Mouse (Mus musculus) layer of hippocampus, adult 8-10 months (tissue): ENCODE results near the gene Atg16l2. TPM values are rescaled to one million over a fixed set of nuclear protein-coding genes. Genes with fewer than 3 reads are reported as not detected.

Experiments
- DNase-seq, 2 experiments: peaks; one replicate each; pipeline ENCODE4 v3.0.0; 2022; ENCODE audit warnings: low spot score in 2 of 2
- total RNA-seq, 4 experiments: library from RNA; stranded (reverse); gene quantifications; 2 replicates each; pipeline ENCODE4 v1.2.4; 2022

Atg16l2 gene
- total RNA-seq, 4 experiments from 2014 or later = 45.2 to 54.5 (median 48.5) TPM

DNA sequence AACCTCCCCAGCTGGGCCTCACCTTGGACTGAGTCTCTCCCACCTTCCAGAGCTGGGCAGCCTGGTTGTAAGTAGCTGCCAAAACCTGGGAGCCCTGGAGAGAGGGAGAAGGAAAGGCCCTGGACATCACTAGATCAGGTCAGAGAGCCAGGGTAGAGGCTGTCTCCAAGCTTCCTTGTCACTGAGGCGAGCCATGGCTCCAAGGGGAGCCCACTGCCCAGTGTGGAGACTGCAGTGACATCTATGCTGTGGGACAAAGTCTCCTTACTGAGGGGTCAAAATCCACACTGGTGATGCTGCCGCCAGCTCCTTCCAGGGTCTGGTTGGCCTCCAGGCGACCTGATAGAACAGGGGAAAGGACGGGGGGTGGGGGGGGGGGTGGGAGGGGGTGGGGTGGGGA lies 10.0 kb downstream of the Atg16l2 start:
- DNase-seq = no peak

DNA sequence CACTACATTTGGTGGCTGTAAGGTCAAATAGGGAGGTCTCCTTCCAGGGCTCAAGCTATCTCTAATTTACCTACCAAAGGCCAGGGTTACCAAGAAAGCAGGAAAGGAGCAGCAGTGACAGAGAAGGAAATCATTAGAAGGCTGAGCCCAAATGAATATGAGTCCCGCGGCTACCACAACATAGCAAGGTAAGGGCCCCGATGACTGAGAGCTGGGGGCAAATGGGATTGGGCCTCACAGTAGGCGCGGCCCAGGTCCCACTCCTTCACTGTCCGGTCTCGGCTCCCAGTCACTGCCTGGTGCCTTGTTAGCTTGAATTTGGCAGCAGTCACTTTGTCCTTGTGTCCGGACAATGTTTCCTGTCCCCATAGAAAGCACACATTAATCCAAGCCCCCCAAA lies 10.4 kb downstream of the Atg16l2 start:
- no peak for DNase-seq

DNA sequence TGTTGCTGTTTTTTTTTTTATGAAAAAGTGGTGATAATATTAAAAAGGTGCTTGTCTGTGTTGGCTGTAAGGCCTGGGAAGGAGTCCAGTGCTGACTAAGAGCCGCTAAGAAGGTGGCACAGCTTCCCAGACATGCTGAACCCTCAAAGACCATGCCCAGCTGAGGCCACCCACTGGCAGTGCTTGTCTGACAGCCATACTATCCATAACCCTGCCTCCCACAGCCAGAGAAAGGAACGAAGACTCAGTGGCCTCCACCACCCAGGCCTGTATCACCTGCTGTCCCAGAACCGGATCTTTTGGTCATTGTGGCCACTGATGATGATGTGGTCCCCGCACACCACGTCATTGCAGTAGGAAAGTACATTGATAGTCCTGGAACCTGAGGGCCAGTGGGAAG lies 10.8 kb downstream of the Atg16l2 start:
- no peak for DNase-seq

DNA sequence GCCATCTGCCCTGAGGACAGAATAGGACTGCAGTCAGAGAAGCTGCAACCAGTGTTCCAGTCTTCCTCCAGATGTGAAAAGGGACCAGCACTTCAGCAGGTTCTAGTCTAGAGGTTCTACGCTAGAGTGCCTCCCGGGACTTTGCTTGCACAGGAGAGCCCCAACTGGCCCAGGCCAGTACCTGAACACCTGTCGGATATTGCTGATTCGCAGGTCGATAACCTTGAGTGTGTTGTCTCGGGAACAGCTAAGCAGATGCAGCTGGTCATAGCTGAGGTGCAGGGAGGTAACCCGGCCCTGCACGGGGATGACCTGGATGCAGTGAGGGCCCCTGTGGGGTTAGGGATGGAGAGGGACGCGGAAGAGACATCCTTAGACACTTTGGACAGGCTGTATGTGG lies 11.7 kb downstream of the Atg16l2 start:
- DNase-seq = no peak

DNA sequence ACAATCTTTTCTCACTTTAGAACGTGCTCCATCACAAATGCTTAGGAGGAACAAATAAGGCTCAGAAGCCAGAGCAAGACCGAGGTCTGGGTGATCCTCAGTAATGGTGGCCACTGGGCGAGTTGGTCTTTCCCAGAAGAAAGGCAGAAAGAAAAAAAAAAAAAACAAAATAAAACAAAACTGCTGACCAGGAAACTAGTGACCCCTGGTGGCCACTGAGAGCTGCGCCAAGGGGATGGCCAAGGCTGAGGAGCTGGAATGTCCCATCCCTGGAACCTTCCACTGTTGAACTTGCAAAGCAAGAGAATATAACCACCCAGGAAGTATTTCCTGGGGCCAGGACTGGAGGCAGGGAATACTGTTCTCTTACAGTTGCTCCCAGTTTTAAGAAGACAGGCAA lies 13.6 kb downstream of the Atg16l2 start:
- peak in 1 of 2 experiments; percentile 27 for DNase-seq

DNA sequence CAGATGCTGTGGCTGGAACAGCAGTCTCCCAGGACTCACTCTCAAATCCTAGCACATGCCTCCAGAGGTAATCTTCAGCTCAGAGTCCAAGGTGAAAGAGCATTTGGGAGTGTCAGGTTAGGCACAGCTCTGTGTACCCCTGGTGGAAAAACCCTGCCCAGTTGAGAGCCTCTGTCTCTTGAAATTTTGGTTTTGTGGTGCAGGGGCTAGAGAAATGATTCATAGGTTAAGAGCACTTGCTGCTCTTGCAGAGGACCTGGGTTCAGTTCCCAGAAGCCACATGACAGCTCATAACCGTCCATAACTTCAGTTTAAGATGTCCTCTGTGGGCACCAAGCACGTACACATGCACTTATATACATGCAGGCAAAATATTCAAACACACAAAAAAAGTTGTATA lies 14.2 kb downstream of the Atg16l2 start:
- DNase-seq = no peak

DNA sequence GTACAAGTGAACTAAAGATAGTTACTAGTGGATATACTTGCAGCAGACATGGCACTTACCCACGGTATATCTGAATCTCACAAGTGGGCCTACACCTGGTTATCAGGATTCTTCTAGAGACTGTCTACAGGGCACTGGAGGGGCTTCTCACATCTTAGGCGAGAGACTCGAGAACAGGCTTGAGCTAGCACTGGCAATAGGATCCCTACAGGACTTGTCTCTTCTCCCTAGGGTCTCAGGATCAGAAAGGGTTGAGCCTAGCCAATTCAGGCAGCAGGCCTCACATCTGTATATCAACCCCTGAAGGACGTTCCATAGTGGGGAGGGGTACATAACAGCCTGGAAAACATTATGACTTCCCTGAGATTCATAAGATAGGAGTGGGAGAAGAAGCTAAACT lies 15.2 kb downstream of the Atg16l2 start:
- no peak for DNase-seq

DNA sequence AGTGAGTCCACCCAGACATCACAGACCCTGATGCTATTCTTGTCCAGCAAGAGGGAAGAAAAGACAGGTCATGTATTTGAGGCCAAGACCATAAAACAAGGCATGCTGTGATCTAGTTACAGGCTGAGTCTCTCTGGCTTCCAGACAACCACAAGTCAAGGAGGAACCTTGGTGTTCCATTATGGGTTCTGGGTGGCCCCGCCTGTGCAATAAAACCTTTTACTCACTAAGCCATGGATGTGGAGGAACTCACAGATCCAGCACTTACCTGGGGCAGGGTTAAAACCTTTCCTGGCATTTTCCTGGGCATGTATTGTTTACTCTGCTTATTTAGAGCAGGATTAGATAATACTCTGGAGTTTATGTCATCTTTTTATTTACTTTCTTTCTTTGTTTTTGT lies 17.5 kb downstream of the Atg16l2 start:
- no peak for DNase-seq

DNA sequence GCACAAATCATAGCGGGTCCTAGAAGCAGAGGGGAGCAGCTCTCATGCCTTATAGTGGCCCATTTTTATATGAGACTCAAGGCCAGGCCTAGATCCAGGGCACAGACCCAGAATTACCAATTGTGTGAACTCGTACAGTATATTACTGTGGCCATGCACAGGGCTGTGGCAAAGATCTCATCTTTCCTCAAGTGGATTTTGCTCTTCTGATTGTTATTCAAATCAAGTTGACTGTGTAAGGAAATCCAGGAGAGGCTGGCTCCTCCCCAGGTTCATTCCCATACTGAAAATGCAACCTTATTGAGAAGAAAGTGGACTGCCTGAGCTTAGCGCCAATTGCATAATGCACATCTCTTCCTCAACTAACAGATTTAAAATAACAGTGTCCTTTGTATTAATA lies 19.3 kb downstream of the Atg16l2 start:
- DNase-seq = no peak

DNA sequence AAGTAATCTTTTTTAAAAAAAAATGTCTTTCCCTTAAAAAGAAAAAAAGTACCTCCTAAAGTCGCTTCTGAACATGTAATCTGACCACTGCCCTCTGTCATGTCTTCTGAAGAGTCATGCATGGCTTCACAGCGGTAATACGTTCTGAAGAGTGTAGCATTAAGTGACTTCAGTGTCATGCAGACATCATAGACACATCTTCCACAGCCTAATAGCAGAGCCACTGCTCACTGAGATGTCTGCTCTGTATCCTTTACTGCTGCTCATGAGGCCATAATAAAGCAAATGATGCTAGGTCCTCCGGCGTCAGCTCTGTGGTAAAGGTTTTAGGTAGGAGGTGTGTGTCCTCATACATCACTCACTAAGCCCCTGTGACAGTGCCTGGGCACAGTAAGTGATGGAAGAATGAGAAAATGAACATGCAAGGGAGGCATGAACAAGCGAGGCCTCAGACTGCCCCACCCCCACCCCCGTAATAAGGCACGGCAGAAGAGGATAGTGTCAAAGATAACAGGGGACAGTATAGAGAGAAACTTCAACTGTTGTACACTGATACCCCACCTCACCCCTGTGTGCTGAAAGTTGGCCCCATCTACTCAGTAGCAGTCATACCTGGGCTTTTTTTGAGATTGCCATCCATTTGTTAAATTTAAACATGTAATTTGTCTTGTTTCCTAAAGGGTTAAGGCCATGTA lies 29.4 kb downstream of the Atg16l2 start:
- no peak for DNase-seq

DNA sequence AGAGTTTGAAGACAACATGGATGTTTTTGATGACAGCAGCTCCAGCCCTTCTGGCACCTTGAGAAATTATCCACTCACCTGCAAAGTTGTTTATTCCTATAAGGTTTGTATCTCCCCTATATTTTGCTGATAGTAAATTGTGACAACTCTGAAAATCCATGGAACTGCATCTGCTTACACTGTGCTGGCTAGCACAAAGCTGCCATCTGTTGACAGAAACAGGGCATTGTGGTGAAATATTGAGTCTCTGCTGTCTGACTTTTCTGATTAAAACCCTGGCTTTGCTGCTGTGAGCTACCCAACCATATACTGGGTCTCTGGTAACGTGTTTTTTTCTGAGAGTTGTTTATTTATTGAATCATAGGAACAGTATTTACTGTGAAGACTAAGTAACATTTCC lies 30.4 kb downstream of the Atg16l2 start:
- DNase-seq = no peak

DNA sequence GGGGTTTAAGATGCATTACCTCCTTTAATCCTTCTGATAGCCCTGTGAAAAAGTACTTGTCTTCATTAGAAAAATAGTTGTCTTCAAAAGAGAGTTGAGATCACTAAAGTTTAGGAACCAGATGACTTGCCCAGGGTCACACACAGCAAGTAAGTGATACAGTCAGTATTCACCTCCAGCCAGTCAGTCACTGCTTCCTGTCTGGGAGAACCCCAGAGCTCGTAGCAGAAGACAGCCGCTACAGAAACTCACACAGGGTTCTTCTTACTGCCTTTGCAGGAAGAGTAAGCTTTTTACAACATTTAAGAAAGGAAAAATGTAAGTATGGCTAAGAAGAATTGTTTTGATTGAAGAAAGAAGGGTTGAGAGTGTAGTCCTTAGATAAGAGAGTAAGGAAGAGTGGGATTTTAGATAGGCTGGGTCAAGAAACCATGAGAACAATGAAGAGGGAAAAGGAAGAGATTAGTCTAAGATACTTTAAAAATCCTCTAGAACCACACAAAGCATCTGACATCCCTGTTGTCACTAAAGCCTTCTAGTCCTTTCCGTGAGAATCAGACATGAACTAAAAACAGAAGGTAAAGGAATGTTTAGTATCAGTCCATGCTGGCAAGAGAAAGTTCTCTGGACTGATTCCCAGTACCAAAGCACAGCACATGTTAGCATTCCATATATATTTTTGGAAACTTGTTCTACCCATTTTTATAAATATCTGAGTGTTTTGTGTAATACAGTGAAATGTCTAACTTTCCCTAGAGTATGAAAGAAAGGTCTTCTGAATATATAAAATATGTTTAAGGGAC lies 34.4 kb downstream of the Atg16l2 start:
- DNase-seq = no peak

DNA sequence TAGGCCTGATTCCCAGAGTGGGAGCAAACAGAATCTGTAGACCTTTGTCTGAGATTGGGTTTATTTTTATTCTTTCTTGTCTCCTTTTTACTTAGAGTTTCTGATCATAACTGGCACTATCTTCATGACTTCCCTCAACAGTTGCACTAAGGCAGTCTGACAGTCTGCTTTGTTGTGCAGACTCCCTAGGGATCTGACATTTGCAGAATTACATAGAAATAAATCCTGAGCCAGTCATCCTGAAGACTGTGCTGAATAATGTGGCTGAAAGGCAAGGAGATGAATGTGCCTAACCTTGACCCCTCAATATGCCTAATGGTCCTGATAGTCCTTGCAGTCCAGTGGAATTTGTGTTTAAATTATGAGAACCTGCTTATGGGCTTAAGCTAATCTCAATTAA lies 38.5 kb downstream of the Atg16l2 start:
- DNase-seq = no peak

DNA sequence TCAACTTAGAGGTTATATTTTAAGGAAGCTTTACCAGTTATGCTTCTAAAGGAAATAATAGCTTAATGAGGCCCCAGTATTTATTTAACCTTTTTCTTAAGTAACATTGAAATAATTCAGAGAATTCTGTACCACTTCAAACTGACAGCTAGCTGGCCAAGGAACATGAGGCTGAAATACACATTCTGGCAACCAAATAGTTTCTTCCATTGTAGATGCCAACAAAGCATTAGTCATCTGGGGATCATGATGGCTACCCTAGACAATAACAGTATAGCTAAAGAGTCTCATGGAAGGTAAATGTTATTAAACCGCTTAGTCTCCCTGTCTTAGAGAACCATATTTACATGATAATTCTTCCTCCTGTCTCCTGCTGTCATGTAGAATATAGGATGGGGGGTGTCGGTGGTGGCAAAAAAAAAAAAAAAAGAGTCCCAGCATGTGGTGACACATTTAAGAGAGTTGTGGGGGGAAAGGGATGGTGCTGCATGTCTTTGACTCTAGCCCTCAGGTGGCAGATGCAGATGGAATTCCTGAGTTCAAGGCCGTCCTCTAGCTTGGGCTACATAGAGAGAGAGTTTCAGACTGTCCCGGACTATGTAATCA lies 40.0 kb downstream of the Atg16l2 start:
- DNase-seq = no peak

DNA sequence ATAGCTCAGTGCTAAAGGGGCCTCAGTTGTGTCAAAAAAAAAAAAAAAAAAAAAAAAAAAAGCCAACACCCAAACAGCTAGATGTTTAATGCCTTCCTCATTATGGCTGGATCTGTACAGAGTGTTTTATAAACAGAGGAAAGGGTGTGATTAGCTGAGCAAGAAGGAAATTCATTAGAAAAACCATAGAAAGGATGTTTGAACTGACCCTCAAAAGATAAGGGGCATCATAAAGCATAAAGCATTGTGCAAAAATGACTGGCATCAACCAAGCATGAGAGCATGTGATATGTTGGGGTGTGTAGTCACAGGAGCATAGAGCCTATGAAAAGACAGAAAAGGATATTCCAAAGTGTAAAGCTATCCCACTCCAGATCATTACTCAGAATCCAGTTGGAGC lies 43.6 kb downstream of the Atg16l2 start:
- DNase-seq = no peak

DNA sequence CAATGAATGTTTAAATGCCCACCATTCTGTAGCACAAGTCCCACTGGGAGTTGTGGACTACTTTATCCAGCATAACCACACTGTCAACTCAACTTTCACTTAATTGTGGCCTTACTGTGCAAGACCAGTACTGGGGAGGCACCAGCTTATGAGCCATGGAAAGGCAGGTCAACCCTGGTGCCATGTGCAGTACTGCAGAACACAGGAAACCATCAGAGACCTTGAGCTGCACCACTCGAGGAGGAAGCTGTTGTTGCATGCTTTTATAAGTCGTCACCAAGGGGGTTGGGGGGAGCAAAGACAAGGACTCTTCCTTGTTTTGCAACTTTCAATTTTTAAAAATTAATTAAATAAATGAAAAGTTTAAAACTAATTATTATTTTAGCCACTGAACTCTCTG lies 49.0 kb downstream of the Atg16l2 start:
- DNase-seq = no peak

DNA sequence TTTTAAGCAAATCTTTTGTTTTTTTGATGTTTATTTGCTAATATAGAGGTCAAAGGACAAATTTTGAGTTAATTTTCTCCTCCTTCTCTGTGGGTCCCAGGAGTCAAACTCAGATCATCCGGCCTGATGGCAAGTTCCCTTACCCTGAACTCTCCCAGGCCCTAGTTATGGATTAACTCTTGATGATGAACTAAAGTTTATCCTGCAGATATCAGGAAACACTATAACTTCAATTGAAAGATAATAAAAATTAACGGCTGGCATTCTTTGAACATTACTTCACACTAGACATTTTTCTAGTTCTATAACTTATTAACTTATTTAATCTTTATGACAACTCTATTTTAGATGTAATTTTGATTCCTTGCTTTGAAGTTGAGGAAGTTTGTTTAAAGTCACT lies 52.9 kb downstream of the Atg16l2 start:
- DNase-seq = no peak

DNA sequence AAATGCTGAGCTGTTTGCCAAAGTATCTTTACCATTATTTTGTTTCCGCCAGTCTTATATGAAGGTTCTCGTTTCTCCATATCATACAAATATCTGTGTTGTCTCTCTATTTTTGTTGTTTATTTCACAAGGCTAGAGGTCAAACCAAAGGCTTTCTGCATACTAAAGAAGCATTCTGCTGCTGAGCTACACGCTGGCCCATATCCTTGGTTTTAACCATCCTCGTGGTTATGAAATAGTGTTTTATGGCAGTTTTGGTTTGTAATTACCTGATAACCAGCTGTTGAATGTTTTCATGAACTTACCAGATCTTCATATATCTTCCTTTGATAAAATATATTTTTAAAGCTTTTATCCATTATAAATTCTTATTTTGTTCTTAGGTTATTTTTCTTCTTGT lies 53.3 kb downstream of the Atg16l2 start:
- no peak for DNase-seq

DNA sequence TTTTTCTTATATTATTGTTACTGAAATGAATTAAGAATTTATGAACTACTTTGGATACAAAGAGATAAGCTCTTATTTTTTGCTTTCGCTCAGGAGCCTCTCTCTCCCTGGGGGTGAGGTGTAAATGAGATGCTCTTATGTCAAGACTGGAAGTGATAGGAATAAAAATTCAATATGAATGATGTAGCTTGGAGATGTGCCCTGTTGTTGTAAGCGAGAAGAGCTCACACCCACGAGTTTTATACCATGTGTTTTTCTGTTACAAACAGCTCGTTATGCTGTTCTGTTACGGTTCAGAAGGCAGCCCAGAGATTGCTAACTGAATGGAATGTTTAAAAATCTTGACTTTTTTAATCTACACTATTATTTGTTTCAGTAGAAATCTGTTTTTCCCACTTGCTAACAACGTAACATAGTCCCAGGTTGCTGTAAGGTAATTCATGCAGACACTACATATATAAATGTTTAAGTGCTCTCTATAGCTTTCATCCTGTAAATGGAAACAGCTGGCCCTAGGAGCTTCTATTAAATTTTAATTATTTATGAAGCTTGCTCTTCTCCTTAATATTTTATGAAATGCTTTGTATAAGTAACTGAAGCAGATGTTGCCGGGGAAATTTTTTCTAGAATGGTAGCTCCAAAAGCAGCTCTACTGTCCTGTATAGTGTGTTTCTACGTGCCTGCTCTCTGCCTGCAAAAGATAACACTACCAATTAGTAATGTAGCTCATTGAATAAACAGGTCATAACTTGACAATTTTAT lies 65.2 kb downstream of the Atg16l2 start:
- no peak for DNase-seq

DNA sequence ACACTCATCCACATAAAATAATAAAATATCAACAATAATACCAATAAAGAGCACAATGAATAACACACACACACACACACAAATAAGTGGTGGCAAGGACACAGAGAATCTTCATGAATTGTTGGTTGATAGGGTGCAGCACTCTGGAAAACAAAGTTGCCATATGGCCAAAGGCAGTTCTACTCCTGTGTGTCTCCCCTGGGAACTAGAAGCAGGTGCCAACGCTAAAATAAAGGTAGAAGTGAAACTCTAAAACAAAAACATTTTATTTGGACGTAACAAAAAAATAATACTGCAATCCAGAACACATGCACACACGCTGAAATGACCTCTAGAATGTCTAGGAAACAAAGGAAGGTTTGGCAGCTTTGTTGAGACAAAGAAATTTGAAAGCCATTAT lies 69.3 kb downstream of the Atg16l2 start:
- no peak for DNase-seq

DNA sequence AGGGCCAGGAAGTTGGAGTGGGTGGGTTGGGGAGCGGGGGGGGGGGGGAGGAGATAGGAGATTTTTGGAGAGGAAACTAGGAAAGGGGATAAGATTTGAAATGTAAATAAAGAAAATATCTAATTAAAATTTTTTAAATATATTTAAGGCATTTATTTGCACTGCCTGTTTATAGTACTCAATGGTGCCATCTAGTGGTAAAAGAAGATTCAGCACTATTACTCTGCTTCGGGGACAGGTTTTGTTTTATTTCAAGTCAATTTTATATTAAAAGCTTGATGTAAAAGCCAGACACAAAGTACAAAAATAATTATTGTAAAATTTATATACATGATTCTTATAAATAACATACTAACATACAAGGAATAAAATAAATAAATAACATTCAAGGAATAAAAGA lies 70.6 kb downstream of the Atg16l2 start:
- DNase-seq = no peak

DNA sequence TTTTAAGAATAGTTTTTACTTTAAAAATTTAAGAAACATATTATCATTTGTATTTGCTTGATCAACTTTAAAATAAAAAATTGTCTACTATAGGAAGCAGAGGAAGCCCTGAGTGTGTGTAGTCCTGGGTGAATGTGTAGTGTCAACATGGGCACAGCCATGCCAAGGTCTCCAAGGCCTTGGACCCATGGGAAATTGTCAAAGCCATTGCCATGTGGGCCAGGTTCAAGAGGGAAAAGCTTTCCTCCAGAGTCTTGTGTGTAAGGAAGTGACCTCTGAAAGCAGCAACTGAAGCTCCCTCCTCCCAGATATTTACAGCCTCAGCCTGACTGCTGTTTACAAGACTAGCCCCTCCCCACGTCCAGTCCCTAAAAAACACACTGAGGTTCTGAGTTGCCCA lies 72.7 kb downstream of the Atg16l2 start:
- no peak for DNase-seq
